Mouse (Mus musculus): ENCODE measurements around the gene Poln. TPM values are rescaled to one million over a fixed set of nuclear protein-coding genes. Genes with fewer than 3 reads are reported as not detected.

Poln gene
- polyA plus RNA-seq, 1 experiment from 2014 or later, result 0.47 TPM

DNA sequence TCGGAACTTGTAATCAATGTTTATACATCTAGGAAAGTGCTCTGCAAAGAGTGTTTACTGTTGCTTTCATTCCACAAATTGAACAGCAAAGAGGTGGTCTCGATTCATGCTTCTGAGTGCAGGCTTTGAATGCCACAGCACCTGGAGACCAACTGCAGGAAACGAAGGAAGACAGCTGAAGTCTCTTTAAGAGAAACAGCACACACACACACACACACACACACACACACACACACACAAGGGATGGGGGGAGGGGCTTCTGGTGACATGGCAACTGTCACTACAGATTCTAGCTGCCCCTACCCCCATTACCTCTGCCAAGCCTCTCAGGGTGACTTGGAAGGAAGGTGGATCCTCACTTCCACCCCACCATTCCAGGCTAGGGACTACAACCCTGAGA, 38.3 kb upstream of the Poln start:
- WGBS (ENCODE audit: insufficient replicate concordance), result 34% methylated on average over 3 of the region's 3 CpGs
- no peaks in the 10 kb centered on the region for H3K36me3 ChIP-seq (replicated peaks; ENCODE audit: insufficient read depth, low read length)
- TF ChIP-seq EP300 (IDR thresholded peaks at IDR 0.05; ENCODE audit: low read depth), result no peak
- no peak overlapping the region for H3K27ac ChIP-seq (ENCODE audit: low read depth)
- no peaks in the 10 kb centered on the region for H3K4me1 ChIP-seq (ENCODE audit: insufficient read depth)
- H3K4me2 ChIP-seq (ENCODE audit: low read depth, low read length), result no peak overlapping the region
- H3K9me3 ChIP-seq (ENCODE audit: low read length), result no peaks in the 10 kb centered on the region
- no peaks in the 10 kb centered on the region for H3K27me3 ChIP-seq (ENCODE audit: insufficient read depth, low read length)
- H3K9ac ChIP-seq (replicated peaks), result no peak overlapping the region
- ATAC-seq, result no peak
- no peak overlapping the region for H3K4me3 ChIP-seq (ENCODE audit: low read depth, low read length)
- DNase-seq, result no peak

DNA sequence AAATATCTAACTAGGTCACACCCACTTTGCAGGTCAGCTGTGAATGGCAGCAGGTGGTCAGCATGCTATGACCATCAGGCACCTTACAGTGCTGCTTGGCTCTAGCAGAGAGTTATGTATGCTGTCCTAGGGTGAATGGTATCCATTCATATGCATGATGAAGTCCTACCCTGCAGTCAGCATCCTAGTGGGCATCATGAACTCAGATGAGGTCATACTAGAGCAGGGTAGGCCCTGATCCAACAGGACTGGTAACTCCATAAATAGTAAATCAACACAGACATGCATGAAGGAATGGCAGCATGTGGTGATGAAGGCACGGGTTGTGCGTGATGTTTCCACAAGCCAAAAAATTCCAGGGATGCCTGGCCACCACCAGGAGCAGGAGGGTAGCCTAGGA, 36.5 kb upstream of the Poln start:
- Histone ChIP-seq H3K4me1 (ENCODE audit: insufficient read depth) (no peaks in the 10 kb centered on the region), H3K27ac (ENCODE audit: low read depth) (no peak overlapping the region), H3K4me2 (ENCODE audit: low read depth, low read length) (no peak overlapping the region), H3K9me3 (ENCODE audit: low read length) (no peaks in the 10 kb centered on the region), H3K27me3 (ENCODE audit: insufficient read depth, low read length) (no peaks in the 10 kb centered on the region), H3K36me3 (replicated peaks; ENCODE audit: insufficient read depth, low read length) (no peaks in the 10 kb centered on the region), H3K9ac (replicated peaks) (no peak overlapping the region), H3K4me3 (ENCODE audit: low read depth, low read length) (no peak overlapping the region)
- DNase-seq (no peak), ATAC-seq (no peak)
- TF ChIP-seq EP300 (IDR thresholded peaks at IDR 0.05; ENCODE audit: low read depth) (no peak), CTCF (IDR thresholded peaks at IDR 0.05; ENCODE audit: low read depth) (no peak)
- 48% methylated on average over 2 of the region's 2 CpGs for WGBS (ENCODE audit: insufficient replicate concordance)

DNA sequence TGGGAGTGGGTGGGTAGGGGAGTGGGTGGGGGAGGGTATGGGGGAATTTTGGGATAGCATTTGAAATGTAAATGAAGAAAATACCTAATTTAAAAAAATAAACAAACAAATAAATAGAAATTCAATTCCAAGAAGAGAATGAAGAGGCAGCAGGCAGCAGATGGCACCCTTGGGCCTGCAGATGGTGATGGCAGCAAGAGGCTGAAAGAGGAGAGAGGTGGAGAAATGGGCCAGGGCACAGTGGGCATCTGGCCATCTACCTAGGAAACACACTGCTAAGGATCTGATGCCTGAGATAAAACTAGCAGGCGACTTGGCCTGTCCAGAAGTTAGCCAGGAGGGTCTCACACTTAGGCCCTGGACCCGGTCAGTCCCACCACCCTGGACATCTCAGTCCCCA, 35.7 kb upstream of the Poln start:
- no peak overlapping the region for H3K27ac ChIP-seq (ENCODE audit: low read depth)
- no peak overlapping the region for H3K4me2 ChIP-seq (ENCODE audit: low read depth, low read length)
- no peaks in the 10 kb centered on the region for H3K9me3 ChIP-seq (ENCODE audit: low read length)
- no peaks in the 10 kb centered on the region for H3K36me3 ChIP-seq (replicated peaks; ENCODE audit: insufficient read depth, low read length)
- no peak overlapping the region for H3K4me3 ChIP-seq (ENCODE audit: low read depth, low read length)
- H3K27me3 ChIP-seq (ENCODE audit: insufficient read depth, low read length), result no peaks in the 10 kb centered on the region
- 58% methylated on average over 2 of the region's 2 CpGs for WGBS (ENCODE audit: insufficient replicate concordance)
- ATAC-seq (no peak), DNase-seq (no peak)
- TF ChIP-seq CTCF (IDR thresholded peaks at IDR 0.05; ENCODE audit: low read depth), result no peak
- no peak for TF ChIP-seq EP300 (IDR thresholded peaks at IDR 0.05; ENCODE audit: low read depth)
- no peaks in the 10 kb centered on the region for H3K4me1 ChIP-seq (ENCODE audit: insufficient read depth)
- H3K9ac ChIP-seq (replicated peaks), result no peak overlapping the region

DNA sequence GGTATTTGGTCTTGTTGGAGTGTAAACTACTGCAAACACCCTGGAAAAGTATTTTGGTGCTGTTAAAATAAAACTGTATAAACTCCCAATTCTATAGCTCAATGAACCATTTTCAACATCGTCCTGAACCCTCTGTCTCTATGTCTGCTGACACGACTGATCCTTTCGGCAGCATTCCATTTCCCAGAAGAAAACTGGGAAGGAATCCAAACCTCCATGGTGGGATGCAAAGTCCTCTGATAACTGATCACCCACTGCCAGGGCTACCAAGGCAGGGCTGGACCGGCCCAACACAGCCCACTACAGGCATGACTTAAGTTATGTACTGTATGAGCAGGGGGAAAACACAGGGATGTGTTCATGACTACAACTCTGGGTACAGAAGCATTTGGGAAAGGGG, 32.8 kb upstream of the Poln start:
- DNase-seq (no peak), ATAC-seq (no peak)
- Histone ChIP-seq H3K9ac (replicated peaks) (no peak overlapping the region), H3K27ac (ENCODE audit: low read depth) (no peak overlapping the region), H3K4me3 (ENCODE audit: low read depth, low read length) (no peak overlapping the region), H3K4me2 (ENCODE audit: low read depth, low read length) (no peak overlapping the region), H3K27me3 (ENCODE audit: insufficient read depth, low read length) (no peaks in the 10 kb centered on the region), H3K9me3 (ENCODE audit: low read length) (no peaks in the 10 kb centered on the region), H3K4me1 (ENCODE audit: insufficient read depth) (no peaks in the 10 kb centered on the region), H3K36me3 (replicated peaks; ENCODE audit: insufficient read depth, low read length) (no peaks in the 10 kb centered on the region)
- 69% methylated on average over 4 of the region's 4 CpGs for WGBS (ENCODE audit: insufficient replicate concordance)
- TF ChIP-seq EP300 (IDR thresholded peaks at IDR 0.05; ENCODE audit: low read depth) (no peak), CTCF (IDR thresholded peaks at IDR 0.05; ENCODE audit: low read depth) (no peak)

DNA sequence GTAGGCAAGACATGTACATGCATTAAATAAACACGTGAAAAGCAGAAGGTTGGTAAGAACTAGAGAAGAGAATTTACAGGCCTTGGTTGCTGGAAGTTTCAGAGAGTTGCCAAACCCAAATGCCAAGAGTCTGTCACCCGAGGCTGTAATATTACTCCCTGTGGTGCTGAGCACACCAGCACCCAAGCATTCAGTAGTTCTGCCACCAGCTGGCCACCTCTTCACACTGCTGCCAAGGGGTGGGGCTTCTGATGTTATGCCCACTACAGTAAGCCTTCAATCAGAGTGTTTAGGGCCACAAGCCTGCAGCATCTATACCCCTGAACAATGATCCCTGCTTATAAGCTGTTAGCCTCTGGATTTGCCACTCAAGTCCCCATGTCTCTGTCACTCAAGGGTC, 32.1 kb upstream of the Poln start:
- TF ChIP-seq EP300 (IDR thresholded peaks at IDR 0.05; ENCODE audit: low read depth) (no peak), CTCF (IDR thresholded peaks at IDR 0.05; ENCODE audit: low read depth) (peak; percentile 41)
- 46% methylated on average over 2 of the region's 2 CpGs for WGBS (ENCODE audit: insufficient replicate concordance)
- H3K4me1 ChIP-seq (ENCODE audit: insufficient read depth), result no peaks in the 10 kb centered on the region
- no peak overlapping the region for H3K27ac ChIP-seq (ENCODE audit: low read depth)
- no peak overlapping the region for H3K9ac ChIP-seq (replicated peaks)
- no peaks in the 10 kb centered on the region for H3K9me3 ChIP-seq (ENCODE audit: low read length)
- ATAC-seq, result no peak
- no peak overlapping the region for H3K4me3 ChIP-seq (ENCODE audit: low read depth, low read length)
- DNase-seq, result no peak
- no peak overlapping the region for H3K4me2 ChIP-seq (ENCODE audit: low read depth, low read length)
- H3K27me3 ChIP-seq (ENCODE audit: insufficient read depth, low read length), result no peaks in the 10 kb centered on the region
- no peaks in the 10 kb centered on the region for H3K36me3 ChIP-seq (replicated peaks; ENCODE audit: insufficient read depth, low read length)

DNA sequence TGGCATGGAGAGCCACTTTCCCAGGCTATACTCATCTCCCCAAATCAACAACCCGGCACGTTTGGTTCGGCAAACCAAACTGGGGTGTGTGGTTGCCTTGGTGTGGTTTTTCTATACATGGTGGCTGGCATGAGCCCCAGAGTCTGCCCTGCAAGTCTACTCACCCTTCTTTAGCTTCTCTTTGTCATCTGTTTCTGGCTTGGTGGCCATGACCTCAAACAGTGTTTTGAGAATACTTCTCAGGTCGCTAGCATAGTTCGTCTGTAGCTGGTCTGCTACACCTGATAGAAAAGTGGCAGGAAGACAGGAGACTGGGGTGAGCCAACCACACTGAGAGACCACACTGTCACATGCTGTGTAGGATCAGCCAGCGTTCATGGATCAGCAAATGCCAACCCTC, 29.4 kb upstream of the Poln start:
- Histone ChIP-seq H3K4me3 (ENCODE audit: low read depth, low read length) (no peak overlapping the region), H3K27ac (ENCODE audit: low read depth) (no peak overlapping the region), H3K9me3 (ENCODE audit: low read length) (no peaks in the 10 kb centered on the region), H3K36me3 (replicated peaks; ENCODE audit: insufficient read depth, low read length) (no peaks in the 10 kb centered on the region), H3K9ac (replicated peaks) (no peak overlapping the region), H3K27me3 (ENCODE audit: insufficient read depth, low read length) (no peaks in the 10 kb centered on the region), H3K4me2 (ENCODE audit: low read depth, low read length) (no peak overlapping the region), H3K4me1 (ENCODE audit: insufficient read depth) (no peaks in the 10 kb centered on the region)
- no peak for TF ChIP-seq CTCF (IDR thresholded peaks at IDR 0.05; ENCODE audit: low read depth)
- no peak for TF ChIP-seq EP300 (IDR thresholded peaks at IDR 0.05; ENCODE audit: low read depth)
- no peak for DNase-seq
- 74% methylated on average over 6 of the region's 6 CpGs for WGBS (ENCODE audit: insufficient replicate concordance)
- no peak for ATAC-seq

DNA sequence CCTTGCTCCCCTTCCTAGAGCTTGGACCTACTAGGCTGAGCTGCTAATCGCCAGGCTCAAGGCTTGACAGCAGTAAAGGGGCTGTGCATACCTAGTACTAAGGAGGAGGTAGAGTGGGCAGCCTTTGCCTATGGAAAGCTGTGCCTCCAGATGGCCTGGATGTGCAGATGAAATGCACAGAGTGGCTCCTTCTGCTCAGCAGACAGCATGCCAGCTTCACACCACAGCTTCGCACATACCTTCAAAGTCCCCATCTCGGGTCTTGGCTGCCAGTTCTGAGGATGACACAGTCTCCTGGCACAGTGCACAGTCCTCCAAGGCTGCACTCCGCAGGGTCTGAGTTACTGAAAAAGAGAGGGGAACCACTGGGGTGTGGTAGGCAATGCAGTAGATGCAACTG, 28.0 kb upstream of the Poln start:
- H3K27ac ChIP-seq (ENCODE audit: low read depth), result no peak overlapping the region
- no peaks in the 10 kb centered on the region for H3K4me1 ChIP-seq (ENCODE audit: insufficient read depth)
- no peak overlapping the region for H3K9ac ChIP-seq (replicated peaks)
- DNase-seq (no peak), ATAC-seq (no peak)
- no peak overlapping the region for H3K4me2 ChIP-seq (ENCODE audit: low read depth, low read length)
- H3K27me3 ChIP-seq (ENCODE audit: insufficient read depth, low read length), result no peaks in the 10 kb centered on the region
- H3K4me3 ChIP-seq (ENCODE audit: low read depth, low read length), result no peak overlapping the region
- 71% methylated on average over 4 of the region's 4 CpGs for WGBS (ENCODE audit: insufficient replicate concordance)
- TF ChIP-seq CTCF (IDR thresholded peaks at IDR 0.05; ENCODE audit: low read depth), result no peak
- no peak for TF ChIP-seq EP300 (IDR thresholded peaks at IDR 0.05; ENCODE audit: low read depth)
- no peaks in the 10 kb centered on the region for H3K9me3 ChIP-seq (ENCODE audit: low read length)
- H3K36me3 ChIP-seq (replicated peaks; ENCODE audit: insufficient read depth, low read length), result no peaks in the 10 kb centered on the region

Data from liver, postnatal 0 days (tissue).